Mouse (Mus musculus): ENCODE results near the gene Mknk1. TPM values are rescaled to one million over a fixed set of nuclear protein-coding genes. Genes with fewer than 3 reads are reported as not detected.
A peak's percentile ranks its signal among the peaks of the same experiment; 100 is the strongest.

Mknk1 gene
- polyA plus RNA-seq, 1 experiment from 2014 or later, result 28.1 TPM

DNA sequence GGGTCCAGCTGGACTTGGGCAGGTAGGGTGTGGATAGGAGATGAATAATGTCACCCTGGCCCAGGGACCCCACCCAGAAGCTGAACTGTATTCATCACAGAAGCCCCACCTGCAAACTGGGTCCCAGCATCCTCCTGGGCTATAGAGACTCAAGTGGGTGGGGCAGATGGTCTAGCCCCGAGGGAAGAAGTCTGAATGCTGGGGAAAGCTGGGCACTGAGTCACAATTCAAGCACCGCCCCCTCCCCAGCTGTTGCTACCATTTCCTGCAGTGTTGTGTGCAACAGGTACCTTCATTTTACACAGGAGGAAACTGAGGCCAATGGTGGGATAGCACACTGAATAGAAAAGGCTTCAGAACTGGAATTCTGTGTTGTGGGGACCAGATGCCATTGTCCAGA is 7.0 kb upstream of the Mknk1 start:
- Histone ChIP-seq H3K36me3 (ENCODE audit: control insufficient read depth, insufficient read depth, low read length) (peaks cover 22% of the 10 kb centered on the region), H3K27ac (ENCODE audit: low read length) (no peak overlapping the region), H3K27me3 (ENCODE audit: control insufficient read depth, insufficient read depth, low read depth, low read length) (no peaks in the 10 kb centered on the region), H3K9ac (ENCODE audit: low read length) (no peak overlapping the region), H3K4me3 (ENCODE audit: low read length) (no peak overlapping the region), H3K9me3 (ENCODE audit: control insufficient read depth, low read length) (no peaks in the 10 kb centered on the region), H3K4me1 (replicated peaks; ENCODE audit: control insufficient read depth, insufficient read depth, low read length) (peaks cover 7% of the 10 kb centered on the region), H3K4me2 (ENCODE audit: low read depth, low read length) (no peak overlapping the region)
- 60% methylated on average over 2 of the region's 2 CpGs for WGBS
- ATAC-seq (ENCODE audit: low read depth), result no peak

DNA sequence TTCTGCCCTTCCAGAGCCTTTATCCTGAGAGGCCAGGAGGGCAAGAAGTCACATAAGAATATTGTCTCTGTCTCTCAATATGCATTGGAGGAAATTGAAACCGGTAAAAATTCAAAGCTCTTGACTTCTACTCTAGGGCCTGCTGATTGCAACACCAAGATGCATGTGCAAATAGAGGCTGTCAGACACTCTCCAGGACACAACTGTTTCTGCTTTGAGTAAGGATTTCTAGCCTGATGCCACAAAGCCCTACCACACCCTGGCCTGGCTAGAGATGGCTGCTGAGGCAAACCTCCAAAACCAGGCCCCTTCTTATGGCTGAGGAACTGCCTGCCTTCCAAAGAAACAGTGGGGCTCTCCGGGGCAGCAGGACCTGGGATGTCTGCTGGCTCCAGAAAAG is 3.4 kb upstream of the Mknk1 start:
- Histone ChIP-seq H3K36me3 (ENCODE audit: control insufficient read depth, insufficient read depth, low read length) (peaks cover 22% of the 10 kb centered on the region), H3K9ac (ENCODE audit: low read length) (no peak overlapping the region), H3K4me1 (replicated peaks; ENCODE audit: control insufficient read depth, insufficient read depth, low read length) (peaks cover 8% of the 10 kb centered on the region), H3K4me3 (ENCODE audit: low read length) (no peak overlapping the region), H3K27me3 (ENCODE audit: control insufficient read depth, insufficient read depth, low read depth, low read length) (no peaks in the 10 kb centered on the region), H3K27ac (ENCODE audit: low read length) (no peak overlapping the region), H3K9me3 (ENCODE audit: control insufficient read depth, low read length) (no peaks in the 10 kb centered on the region), H3K4me2 (ENCODE audit: low read depth, low read length) (no peak overlapping the region)
- 67% methylated on average over 2 of the region's 2 CpGs for WGBS
- ATAC-seq (ENCODE audit: low read depth), result no peak

DNA sequence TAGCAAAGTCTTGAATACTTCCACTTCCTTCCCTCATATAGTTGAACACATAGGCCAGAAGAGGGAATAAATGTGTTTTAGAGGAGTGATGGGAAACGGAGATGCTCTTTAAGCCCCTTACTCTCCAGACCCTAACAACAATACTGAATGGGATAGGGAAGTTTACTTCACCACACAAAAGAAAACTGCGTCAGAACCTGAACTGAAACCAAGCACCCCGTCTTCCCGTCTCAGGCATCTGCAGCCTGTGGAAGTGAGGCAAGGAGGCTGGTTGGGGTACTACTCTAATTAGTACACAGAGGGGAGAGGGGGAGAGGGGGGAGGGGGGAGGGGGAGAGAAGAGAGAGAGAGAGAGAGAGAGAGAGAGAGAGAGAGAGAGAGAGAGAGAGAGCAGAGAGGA is 802 bp upstream of the Mknk1 start:
- H3K4me1 ChIP-seq (replicated peaks; ENCODE audit: control insufficient read depth, insufficient read depth, low read length), result peaks cover 8% of the 10 kb centered on the region

DNA sequence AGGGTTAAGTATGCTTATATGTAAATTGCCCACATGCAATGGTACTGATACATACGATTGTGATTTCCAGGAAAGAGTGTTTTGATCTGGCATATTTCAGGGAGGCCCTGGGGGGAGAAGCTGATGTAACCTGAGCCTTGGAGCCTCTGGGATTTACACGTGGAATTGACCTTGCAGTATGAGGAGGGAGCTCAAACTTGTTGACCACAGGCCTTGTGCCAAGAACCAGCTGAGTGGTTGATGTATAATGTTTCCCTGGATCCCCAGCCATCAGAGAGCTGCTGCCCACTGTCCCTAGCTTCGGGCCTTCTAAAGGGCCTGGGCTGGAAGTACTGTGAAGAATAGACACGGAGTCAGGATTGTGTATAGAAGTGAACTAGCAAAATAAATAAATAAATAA is 958 bp downstream of the Mknk1 start:
- peak overlapping the region; percentile 70 for H3K4me3 ChIP-seq (ENCODE audit: low read length)
- H3K9me3 ChIP-seq (ENCODE audit: control insufficient read depth, low read length), result no peaks in the 10 kb centered on the region
- peaks cover 8% of the 10 kb centered on the region for H3K4me1 ChIP-seq (replicated peaks; ENCODE audit: control insufficient read depth, insufficient read depth, low read length)
- H3K36me3 ChIP-seq (ENCODE audit: control insufficient read depth, insufficient read depth, low read length), result no peaks in the 10 kb centered on the region
- ATAC-seq (ENCODE audit: low read depth), result no peak
- peak overlapping the region; percentile 69 for H3K4me2 ChIP-seq (ENCODE audit: low read depth, low read length)
- H3K27me3 ChIP-seq (ENCODE audit: control insufficient read depth, insufficient read depth, low read depth, low read length), result no peaks in the 10 kb centered on the region
- H3K9ac ChIP-seq (ENCODE audit: low read length), result no peak overlapping the region
- no peak overlapping the region for H3K27ac ChIP-seq (ENCODE audit: low read length)
- WGBS, result 35% methylated on average over 4 of the region's 4 CpGs

More for the DNA sequence above, 802 bp upstream of the Mknk1 start:
- peaks cover 10% of the 10 kb centered on the region for H3K36me3 ChIP-seq (ENCODE audit: control insufficient read depth, insufficient read depth, low read length)
- H3K9me3 ChIP-seq (ENCODE audit: control insufficient read depth, low read length), result no peaks in the 10 kb centered on the region
- H3K4me3 ChIP-seq (ENCODE audit: low read length), result no peak overlapping the region
- no peak overlapping the region for H3K27ac ChIP-seq (ENCODE audit: low read length)
- H3K27me3 ChIP-seq (ENCODE audit: control insufficient read depth, insufficient read depth, low read depth, low read length), result no peaks in the 10 kb centered on the region
- no peak overlapping the region for H3K9ac ChIP-seq (ENCODE audit: low read length)
- H3K4me2 ChIP-seq (ENCODE audit: low read depth, low read length), result peak overlapping the region; percentile 69
- WGBS, result 80% methylated on average over 4 of the region's 4 CpGs
- ATAC-seq (ENCODE audit: low read depth), result no peak

DNA sequence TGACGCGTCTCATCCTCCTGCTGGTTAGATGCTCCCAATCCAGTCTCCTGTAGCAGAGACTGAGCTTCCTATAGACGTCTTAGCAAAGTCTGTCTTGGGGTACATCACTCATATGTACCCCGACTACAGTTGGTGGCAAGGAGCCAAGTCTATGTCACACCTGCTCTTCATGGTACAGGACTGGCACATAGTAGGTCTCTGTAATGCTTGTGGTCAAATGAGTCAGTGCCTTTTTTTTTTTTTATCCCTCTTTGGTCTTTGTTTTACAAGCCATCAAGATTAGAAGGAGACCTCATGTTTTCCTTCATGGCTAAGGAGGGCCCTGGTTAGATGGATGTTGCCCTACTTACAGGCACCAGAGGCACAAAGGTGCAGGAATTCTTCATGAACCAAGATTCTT is 1.8 kb downstream of the Mknk1 start:
- 89% methylated on average over 4 of the region's 4 CpGs for WGBS
- ATAC-seq (ENCODE audit: low read depth), result no peak
- H3K27me3 ChIP-seq (ENCODE audit: control insufficient read depth, insufficient read depth, low read depth, low read length), result no peaks in the 10 kb centered on the region
- H3K36me3 ChIP-seq (ENCODE audit: control insufficient read depth, insufficient read depth, low read length), result no peaks in the 10 kb centered on the region
- H3K9ac ChIP-seq (ENCODE audit: low read length), result no peak overlapping the region
- no peaks in the 10 kb centered on the region for H3K9me3 ChIP-seq (ENCODE audit: control insufficient read depth, low read length)
- H3K27ac ChIP-seq (ENCODE audit: low read length), result no peak overlapping the region
- peaks cover 8% of the 10 kb centered on the region for H3K4me1 ChIP-seq (replicated peaks; ENCODE audit: control insufficient read depth, insufficient read depth, low read length)
- no peak overlapping the region for H3K4me3 ChIP-seq (ENCODE audit: low read length)
- H3K4me2 ChIP-seq (ENCODE audit: low read depth, low read length), result no peak overlapping the region

DNA sequence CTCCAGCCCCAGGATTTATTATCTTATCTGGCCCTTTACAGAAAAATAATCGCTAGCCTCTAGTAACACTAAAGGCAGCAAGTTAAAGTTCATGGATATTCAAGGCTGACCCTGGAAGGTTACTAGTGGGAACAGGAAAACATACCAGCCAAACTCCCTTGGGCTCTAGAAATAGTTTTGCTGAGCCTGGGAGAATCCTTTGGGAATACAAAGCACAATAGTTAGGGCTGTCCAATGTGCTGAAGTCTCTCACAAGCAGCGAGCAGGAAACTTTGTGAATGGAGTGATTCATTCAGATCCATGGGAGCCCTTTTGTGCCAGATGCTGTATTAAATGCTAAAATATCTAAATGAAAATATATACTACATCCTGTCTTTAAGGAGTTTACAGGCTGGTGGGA is 7.7 kb downstream of the Mknk1 start:
- 55% methylated on average over 2 of the region's 2 CpGs for WGBS
- H3K27ac ChIP-seq (ENCODE audit: low read length), result no peak overlapping the region
- H3K4me3 ChIP-seq (ENCODE audit: low read length), result no peak overlapping the region
- no peaks in the 10 kb centered on the region for H3K9me3 ChIP-seq (ENCODE audit: control insufficient read depth, low read length)
- no peaks in the 10 kb centered on the region for H3K27me3 ChIP-seq (ENCODE audit: control insufficient read depth, insufficient read depth, low read depth, low read length)
- H3K4me2 ChIP-seq (ENCODE audit: low read depth, low read length), result no peak overlapping the region
- no peak overlapping the region for H3K9ac ChIP-seq (ENCODE audit: low read length)
- no peak for ATAC-seq (ENCODE audit: low read depth)
- peaks cover 4% of the 10 kb centered on the region; the same call in 1 of the 2 replicates for H3K4me1 ChIP-seq (replicated peaks; ENCODE audit: control insufficient read depth, insufficient read depth, low read length)
- peaks cover 2% of the 10 kb centered on the region for H3K36me3 ChIP-seq (ENCODE audit: control insufficient read depth, insufficient read depth, low read length)

DNA sequence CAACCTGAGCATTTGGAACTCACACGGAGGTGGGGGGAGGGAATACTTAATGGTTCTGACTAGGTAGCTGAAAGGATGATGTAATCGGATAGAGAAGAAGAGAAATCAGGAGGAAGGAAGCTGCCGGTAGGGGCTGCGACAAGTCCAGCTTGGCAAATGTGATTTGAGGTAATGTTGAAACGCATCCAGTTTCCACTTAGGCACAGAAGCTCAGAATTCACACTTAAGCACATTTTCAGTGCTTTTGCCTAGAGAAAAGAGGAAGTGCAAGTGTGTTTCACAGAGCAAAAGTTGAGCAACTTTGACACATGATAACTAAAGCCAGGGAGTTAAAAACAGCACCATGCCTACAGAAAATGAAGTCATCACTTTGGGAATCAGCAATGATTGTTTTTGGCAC is 8.4 kb downstream of the Mknk1 start:
- Histone ChIP-seq H3K4me3 (ENCODE audit: low read length) (no peak overlapping the region), H3K36me3 (ENCODE audit: control insufficient read depth, insufficient read depth, low read length) (peaks cover 2% of the 10 kb centered on the region), H3K4me2 (ENCODE audit: low read depth, low read length) (no peak overlapping the region), H3K9ac (ENCODE audit: low read length) (no peak overlapping the region), H3K4me1 (replicated peaks; ENCODE audit: control insufficient read depth, insufficient read depth, low read length) (peaks cover 4% of the 10 kb centered on the region; the same call in 1 of the 2 replicates), H3K27me3 (ENCODE audit: control insufficient read depth, insufficient read depth, low read depth, low read length) (no peaks in the 10 kb centered on the region), H3K9me3 (ENCODE audit: control insufficient read depth, low read length) (no peaks in the 10 kb centered on the region), H3K27ac (ENCODE audit: low read length) (no peak overlapping the region)
- WGBS, result 45% methylated on average over 5 of the region's 5 CpGs
- ATAC-seq (ENCODE audit: low read depth), result no peak

DNA sequence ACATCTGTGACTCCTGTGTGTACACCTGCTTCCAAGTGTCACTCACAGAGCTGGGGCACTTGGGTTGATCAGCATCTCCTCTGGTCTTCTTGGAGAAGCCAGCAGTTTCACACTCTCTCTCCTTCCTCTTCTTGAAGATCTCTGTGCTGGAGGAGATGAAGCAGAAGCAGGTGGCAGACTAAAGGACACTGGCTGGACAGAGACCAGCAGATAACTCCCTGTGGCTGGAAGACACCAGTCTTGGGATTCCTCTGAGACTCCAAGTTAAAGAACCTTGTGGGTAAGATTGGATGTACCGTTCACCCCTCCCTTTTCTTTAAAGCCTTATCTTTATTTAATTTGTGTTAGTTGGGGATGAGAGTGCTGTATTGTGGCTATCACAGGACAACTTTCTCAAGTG is 9.1 kb downstream of the Mknk1 start:
- WGBS, result 78% methylated on average over 1 of the region's 1 CpGs
- no peaks in the 10 kb centered on the region for H3K9me3 ChIP-seq (ENCODE audit: control insufficient read depth, low read length)
- ATAC-seq (ENCODE audit: low read depth), result no peak
- H3K9ac ChIP-seq (ENCODE audit: low read length), result no peak overlapping the region
- H3K4me1 ChIP-seq (replicated peaks; ENCODE audit: control insufficient read depth, insufficient read depth, low read length), result peaks cover 4% of the 10 kb centered on the region; the same call in 1 of the 2 replicates
- no peak overlapping the region for H3K4me2 ChIP-seq (ENCODE audit: low read depth, low read length)
- no peak overlapping the region for H3K27ac ChIP-seq (ENCODE audit: low read length)
- peaks cover 2% of the 10 kb centered on the region for H3K36me3 ChIP-seq (ENCODE audit: control insufficient read depth, insufficient read depth, low read length)
- H3K27me3 ChIP-seq (ENCODE audit: control insufficient read depth, insufficient read depth, low read depth, low read length), result no peaks in the 10 kb centered on the region
- H3K4me3 ChIP-seq (ENCODE audit: low read length), result no peak overlapping the region

DNA sequence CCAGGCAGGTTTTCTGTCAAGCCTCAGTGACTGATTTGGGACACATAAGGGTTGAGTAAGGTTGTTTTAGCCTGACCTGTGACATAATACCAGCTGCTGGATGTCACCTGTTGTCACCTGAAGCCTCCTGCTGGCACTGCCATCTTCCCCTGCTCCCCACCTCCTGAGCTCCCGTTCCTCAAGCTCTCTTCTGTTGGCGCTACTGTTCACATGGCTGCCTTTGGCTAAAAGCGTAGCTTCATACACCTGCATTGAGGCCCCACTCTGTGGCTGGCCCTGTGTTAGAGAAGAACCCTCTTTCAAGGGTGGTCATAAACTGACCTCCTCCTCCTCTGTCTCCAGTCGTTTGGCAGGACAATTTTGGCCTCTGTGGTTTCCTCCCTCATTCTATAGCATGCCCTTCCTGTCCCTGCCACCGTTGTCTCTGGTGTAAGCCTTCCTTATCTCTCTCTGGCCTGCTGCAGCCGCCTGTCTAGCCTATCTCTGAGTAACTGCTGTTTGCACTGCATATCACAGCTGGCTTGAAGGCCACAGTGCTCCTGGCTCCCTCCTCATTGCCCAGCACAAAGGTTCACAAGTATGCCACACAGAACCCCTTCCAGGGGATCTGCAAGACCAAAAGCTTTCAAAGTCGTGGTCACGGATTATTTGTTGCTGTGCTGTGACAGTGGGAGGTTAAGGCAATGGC is 10.1 kb downstream of the Mknk1 start:
- H3K27ac ChIP-seq (ENCODE audit: low read length), result no peak overlapping the region
- H3K9ac ChIP-seq (ENCODE audit: low read length), result no peak overlapping the region

More for the DNA sequence above, 10.1 kb downstream of the Mknk1 start:
- Histone ChIP-seq H3K4me1 (replicated peaks; ENCODE audit: control insufficient read depth, insufficient read depth, low read length) (peaks cover 4% of the 10 kb centered on the region; the same call in 1 of the 2 replicates), H3K27me3 (ENCODE audit: control insufficient read depth, insufficient read depth, low read depth, low read length) (no peaks in the 10 kb centered on the region), H3K36me3 (ENCODE audit: control insufficient read depth, insufficient read depth, low read length) (peaks cover 2% of the 10 kb centered on the region), H3K4me3 (ENCODE audit: low read length) (no peak overlapping the region), H3K9me3 (ENCODE audit: control insufficient read depth, low read length) (no peaks in the 10 kb centered on the region), H3K4me2 (ENCODE audit: low read depth, low read length) (no peak overlapping the region)
- 45% methylated on average over 8 of the region's 8 CpGs for WGBS
- no peak for ATAC-seq (ENCODE audit: low read depth)
